Mouse (Mus musculus) mouse embryonic stem cell (cell line): ENCODE data around the gene Zscan4f.
"Not testable (repeated sequence)": the region's sequence is repeated elsewhere in the genome, so short reads cannot be mapped to it uniquely, and the experiment has no call there.

Experiments
- in situ Hi-C, 2 experiments: fragments of 300-500 bp; cut with MboI; formaldehyde crosslinking; loops; 1 replicate in 1 of 2; 3 replicates in 1 of 2; pipeline ENCODE4 v1.14.3; 2019 to 2020; ENCODE audit warnings: low sequenced_read_pairs in 2 of 2, low pct_unique_long_range_greater_than_20kb in 1 of 2, mixed read lengths in 1 of 2; ENCODE audit not compliant: unreplicated experiment in 1 of 2

The Zscan4f gene

GRCm38 (mm10) chr7:11397615-11398014 is at the start of gene Zscan4f:
TSS of gene Zscan4f (plus strand) at chr7:11397915.
- in situ Hi-C loops: not testable (repeated sequence)

GRCm38 (mm10) chr7:11384641-11385040 is 13.1 kb upstream of the Zscan4f start:
- in situ Hi-C loops: not testable (repeated sequence)
